Mouse (Mus musculus): ENCODE results near the gene Actr1a. TPM values are rescaled to one million over a fixed set of nuclear protein-coding genes. Genes with fewer than 3 reads are reported as not detected.
A peak's percentile ranks its signal among the peaks of the same experiment; 100 is the strongest.

The Actr1a gene
- polyA plus RNA-seq, 1 experiment from 2014 or later = 100.0 TPM

DNA sequence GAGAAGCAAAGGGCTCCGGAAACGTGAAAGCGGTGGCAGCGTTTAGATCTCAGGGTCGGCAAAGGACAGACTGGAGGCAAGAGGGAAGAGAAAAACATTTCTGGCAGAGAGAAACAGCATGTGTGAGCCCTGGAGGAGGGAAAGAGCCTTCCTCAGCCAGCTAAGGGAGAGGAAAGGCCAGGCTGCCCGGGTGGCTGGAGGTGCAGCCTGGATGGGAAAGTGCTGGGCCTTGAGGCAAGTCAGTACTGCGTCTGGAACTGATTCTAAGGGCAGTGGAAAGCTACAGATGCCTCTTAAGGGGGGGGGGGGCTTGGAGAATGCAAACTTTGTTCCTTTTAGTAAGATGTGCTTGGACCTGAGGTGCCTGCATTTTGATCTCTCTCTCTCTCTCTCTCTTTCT, 38.2 kb upstream of the Actr1a start:
- WGBS = 62% methylated on average over 7 of the region's 7 CpGs
- DNase-seq (ENCODE audit: low spot score) = no peak
- no peak for TF ChIP-seq CTCF (IDR thresholded peaks at IDR 0.05; ENCODE audit: low read depth)
- Histone ChIP-seq H3K36me3 (ENCODE audit: insufficient read depth, low read length) (0 out of 2 replicates have a peak, but pooled peaks cover 3% of the 10 kb centered on the region), H3K4me1 (replicated peaks; ENCODE audit: insufficient read depth, low read length) (no peaks in the 10 kb centered on the region), H3K9me3 (replicated peaks; ENCODE audit: low read length) (no peaks in the 10 kb centered on the region), H3K4me3 (replicated peaks; ENCODE audit: low read depth, low read length) (no peak overlapping the region), H3K27me3 (ENCODE audit: insufficient read depth, low read length) (no peaks in the 10 kb centered on the region), H3K9ac (ENCODE audit: low read depth, low read length) (no peak overlapping the region), H3K4me2 (ENCODE audit: low read length) (no peak overlapping the region), H3K27ac (no peak overlapping the region)
- ATAC-seq (replicated peaks; ENCODE audit: low FRiP score, low read depth) = no peak

DNA sequence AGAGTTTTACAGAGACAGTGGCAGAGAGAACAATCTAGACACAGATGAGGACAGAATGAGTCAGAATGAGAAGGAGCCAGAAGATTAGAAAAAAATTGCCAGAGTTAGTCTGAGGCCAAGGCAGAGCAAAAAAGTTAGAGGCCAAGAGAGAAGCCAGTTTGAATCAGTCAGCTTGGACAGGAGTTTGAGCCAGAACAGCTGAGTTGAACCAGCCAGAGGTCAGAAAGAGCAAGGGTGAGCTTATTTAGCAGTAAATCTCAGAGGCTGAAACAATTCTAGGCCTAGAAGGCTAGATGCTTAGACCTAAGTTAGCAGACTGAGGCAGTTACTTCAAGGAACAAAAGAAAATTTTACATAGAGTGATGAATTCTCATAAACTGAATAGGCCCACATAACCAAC, 33.7 kb upstream of the Actr1a start:
- H3K27ac ChIP-seq = no peak overlapping the region

DNA sequence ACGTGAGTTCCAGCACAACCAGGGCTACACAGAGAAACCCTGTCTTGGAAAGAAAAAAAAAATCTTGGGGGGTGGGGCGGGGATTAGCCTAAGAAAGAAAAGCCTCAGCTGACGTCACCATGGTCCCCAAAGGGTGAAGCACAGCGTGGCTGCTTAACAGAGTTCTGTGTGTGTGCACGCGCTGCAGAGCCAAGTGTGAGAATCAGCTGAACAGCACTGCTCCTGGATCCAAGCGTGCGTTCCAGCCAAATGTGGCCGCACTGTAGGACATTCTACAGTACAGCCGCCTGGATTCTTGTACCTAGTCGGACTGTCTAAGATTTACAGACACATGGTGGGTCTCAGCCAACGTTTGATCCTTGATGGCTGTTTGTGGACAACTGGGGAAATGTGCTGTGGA, 30.9 kb upstream of the Actr1a start:
- H3K4me2 ChIP-seq (ENCODE audit: low read length) = no peak overlapping the region
- peaks cover 15% of the 10 kb centered on the region for H3K4me1 ChIP-seq (replicated peaks; ENCODE audit: insufficient read depth, low read length)
- peaks cover 12% of the 10 kb centered on the region for H3K36me3 ChIP-seq (ENCODE audit: insufficient read depth, low read length)
- no peak overlapping the region for H3K4me3 ChIP-seq (replicated peaks; ENCODE audit: low read depth, low read length)
- ATAC-seq (replicated peaks; ENCODE audit: low FRiP score, low read depth) (no peak), DNase-seq (ENCODE audit: low spot score) (no peak)
- no peak for TF ChIP-seq CTCF (IDR thresholded peaks at IDR 0.05; ENCODE audit: low read depth)
- no peaks in the 10 kb centered on the region for H3K9me3 ChIP-seq (replicated peaks; ENCODE audit: low read length)
- no peak overlapping the region for H3K27ac ChIP-seq
- no peak overlapping the region for H3K9ac ChIP-seq (ENCODE audit: low read depth, low read length)
- WGBS = 82% methylated on average over 12 of the region's 12 CpGs
- no peaks in the 10 kb centered on the region for H3K27me3 ChIP-seq (ENCODE audit: insufficient read depth, low read length)

More for the DNA sequence above, 33.7 kb upstream of the Actr1a start:
- no peaks in the 10 kb centered on the region for H3K4me1 ChIP-seq (replicated peaks; ENCODE audit: insufficient read depth, low read length)
- no peaks in the 10 kb centered on the region for H3K27me3 ChIP-seq (ENCODE audit: insufficient read depth, low read length)
- DNase-seq (ENCODE audit: low spot score) (no peak), ATAC-seq (replicated peaks; ENCODE audit: low FRiP score, low read depth) (no peak)
- no peaks in the 10 kb centered on the region for H3K9me3 ChIP-seq (replicated peaks; ENCODE audit: low read length)
- no peak overlapping the region for H3K4me2 ChIP-seq (ENCODE audit: low read length)
- no peak overlapping the region for H3K9ac ChIP-seq (ENCODE audit: low read depth, low read length)
- TF ChIP-seq CTCF (IDR thresholded peaks at IDR 0.05; ENCODE audit: low read depth) = no peak
- no peak overlapping the region for H3K4me3 ChIP-seq (replicated peaks; ENCODE audit: low read depth, low read length)
- H3K36me3 ChIP-seq (ENCODE audit: insufficient read depth, low read length) = peaks cover 15% of the 10 kb centered on the region

DNA sequence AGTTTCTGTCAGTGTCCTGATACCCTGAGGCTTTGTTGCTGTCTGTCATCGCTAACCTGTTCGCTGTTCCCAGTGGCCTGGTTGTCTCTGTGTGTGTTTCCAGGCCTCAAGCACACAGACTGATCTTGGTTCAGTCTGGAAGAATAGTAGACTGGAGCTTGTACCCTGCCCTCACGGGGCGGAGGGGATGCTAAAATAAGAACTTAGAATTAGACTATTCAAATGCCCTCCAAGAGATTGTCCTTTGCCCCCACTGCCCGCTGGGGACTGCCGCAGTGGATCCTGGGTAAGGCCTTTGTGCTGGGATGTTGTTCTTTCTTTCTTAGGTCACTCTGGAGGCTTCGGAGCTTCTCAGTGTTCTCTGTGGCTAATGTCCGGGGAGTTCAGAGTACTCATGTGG, 29.7 kb upstream of the Actr1a start:
- no peaks in the 10 kb centered on the region for H3K27me3 ChIP-seq (ENCODE audit: insufficient read depth, low read length)

DNA sequence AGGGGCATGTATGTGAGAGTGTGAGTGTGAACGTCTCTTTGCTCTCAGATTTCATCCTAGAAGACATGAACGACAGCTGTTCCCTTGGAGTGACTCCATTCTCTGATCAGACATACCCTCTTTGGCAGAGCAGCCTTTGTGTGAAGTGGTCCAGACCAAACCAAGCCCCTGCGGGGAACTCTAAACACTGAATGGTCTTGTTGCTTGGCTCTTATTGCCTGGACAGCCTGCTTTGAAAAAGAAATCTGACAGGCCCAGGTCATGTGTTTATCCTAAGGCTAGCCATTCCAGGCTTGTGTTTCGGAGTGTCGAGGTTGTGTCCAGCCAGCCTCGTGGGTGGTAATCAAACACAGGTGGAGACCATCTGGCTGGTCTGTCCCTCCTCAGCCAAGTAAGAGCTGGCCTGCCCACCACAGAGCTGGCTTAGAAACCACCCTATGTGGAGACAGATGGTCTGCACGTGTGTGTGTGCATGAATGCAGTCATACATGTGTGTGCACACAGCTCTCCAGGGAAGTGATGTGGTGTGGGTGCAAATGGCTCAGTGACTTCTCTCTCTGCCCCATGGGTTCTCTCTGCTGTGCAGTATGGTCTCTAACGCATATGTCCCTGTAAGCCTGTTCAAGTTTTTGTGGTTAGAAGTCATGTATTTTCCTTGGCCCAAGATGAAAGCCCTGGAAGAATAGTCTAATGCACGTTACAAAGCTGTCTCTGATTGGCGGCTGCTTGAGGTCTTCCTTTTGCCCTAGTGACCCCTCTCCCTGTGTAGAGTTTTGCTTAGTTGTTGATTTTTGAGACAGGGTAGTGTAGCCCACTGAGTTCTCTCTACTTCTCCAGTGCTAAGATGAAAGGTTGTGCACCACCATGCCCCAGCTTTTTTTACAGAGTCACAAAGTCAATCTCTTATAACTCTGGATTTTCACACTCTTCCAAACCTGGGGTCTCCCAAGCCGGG, 27.1 kb upstream of the Actr1a start:
- Histone ChIP-seq H3K27ac (peak overlapping the region; percentile 54), H3K4me1 (replicated peaks; ENCODE audit: insufficient read depth, low read length) (peaks cover 24% of the 10 kb centered on the region), H3K27me3 (ENCODE audit: insufficient read depth, low read length) (no peaks in the 10 kb centered on the region), H3K9ac (ENCODE audit: low read depth, low read length) (no peak overlapping the region), H3K4me2 (ENCODE audit: low read length) (no peak overlapping the region), H3K4me3 (replicated peaks; ENCODE audit: low read depth, low read length) (no peak overlapping the region), H3K9me3 (replicated peaks; ENCODE audit: low read length) (no peaks in the 10 kb centered on the region), H3K36me3 (ENCODE audit: insufficient read depth, low read length) (peaks cover 12% of the 10 kb centered on the region)
- 38% methylated on average over 11 of the region's 11 CpGs for WGBS
- TF ChIP-seq CTCF (IDR thresholded peaks at IDR 0.05; ENCODE audit: low read depth) = no peak
- peak; percentile 53 for DNase-seq (ENCODE audit: low spot score)
- no peak for ATAC-seq (replicated peaks; ENCODE audit: low FRiP score, low read depth)

More for the DNA sequence above, 29.7 kb upstream of the Actr1a start:
- 87% methylated on average over 8 of the region's 8 CpGs for WGBS
- peaks cover 12% of the 10 kb centered on the region for H3K36me3 ChIP-seq (ENCODE audit: insufficient read depth, low read length)
- H3K9ac ChIP-seq (ENCODE audit: low read depth, low read length) = no peak overlapping the region
- H3K4me1 ChIP-seq (replicated peaks; ENCODE audit: insufficient read depth, low read length) = peaks cover 19% of the 10 kb centered on the region
- no peaks in the 10 kb centered on the region for H3K9me3 ChIP-seq (replicated peaks; ENCODE audit: low read length)
- ATAC-seq (replicated peaks; ENCODE audit: low FRiP score, low read depth) (peak; percentile 81), DNase-seq (ENCODE audit: low spot score) (no peak)
- H3K4me2 ChIP-seq (ENCODE audit: low read length) = no peak overlapping the region
- peak overlapping the region; percentile 62 for H3K27ac ChIP-seq
- H3K4me3 ChIP-seq (replicated peaks; ENCODE audit: low read depth, low read length) = no peak overlapping the region
- TF ChIP-seq CTCF (IDR thresholded peaks at IDR 0.05; ENCODE audit: low read depth) = no peak

DNA sequence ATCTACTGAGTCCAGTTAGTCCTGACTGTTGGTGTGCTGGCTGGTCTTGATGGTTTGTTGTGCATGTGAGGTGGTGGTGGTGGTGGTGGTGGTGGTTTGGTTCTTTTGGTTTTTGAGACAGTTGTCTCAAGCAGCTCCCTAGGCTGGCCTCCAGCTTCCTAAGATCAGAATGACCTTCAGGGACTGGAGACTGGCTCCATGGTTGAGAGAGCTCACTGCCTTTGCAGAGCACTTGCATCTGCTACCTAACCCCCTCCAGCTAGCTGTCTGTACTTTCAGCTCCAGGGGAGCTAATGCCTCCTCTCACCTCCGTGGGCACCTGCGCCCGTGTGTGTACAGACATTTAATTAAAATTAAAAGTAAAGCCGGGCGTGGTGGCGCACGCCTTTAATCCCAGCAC, 24.9 kb upstream of the Actr1a start:
- H3K9me3 ChIP-seq (replicated peaks; ENCODE audit: low read length) = no peaks in the 10 kb centered on the region
- TF ChIP-seq CTCF (IDR thresholded peaks at IDR 0.05; ENCODE audit: low read depth) = no peak
- no peak overlapping the region for H3K9ac ChIP-seq (ENCODE audit: low read depth, low read length)
- peaks cover 2% of the 10 kb centered on the region; the same call in 1 of the 2 replicates for H3K36me3 ChIP-seq (ENCODE audit: insufficient read depth, low read length)
- ATAC-seq (replicated peaks; ENCODE audit: low FRiP score, low read depth) (no peak), DNase-seq (ENCODE audit: low spot score) (no peak)
- peaks cover 24% of the 10 kb centered on the region for H3K4me1 ChIP-seq (replicated peaks; ENCODE audit: insufficient read depth, low read length)
- H3K4me3 ChIP-seq (replicated peaks; ENCODE audit: low read depth, low read length) = no peak overlapping the region
- no peaks in the 10 kb centered on the region for H3K27me3 ChIP-seq (ENCODE audit: insufficient read depth, low read length)
- 75% methylated on average over 7 of the region's 7 CpGs for WGBS
- H3K4me2 ChIP-seq (ENCODE audit: low read length) = no peak overlapping the region
- H3K27ac ChIP-seq = no peak overlapping the region

Data from kidney, postnatal 0 days (tissue).